Mouse (Mus musculus): Measurements from ENCODE around the gene Zfp839.
"Not testable (repeated sequence)": the region's sequence is repeated elsewhere in the genome, so short reads cannot be mapped to it uniquely, and the experiment has no call there.

Zfp839 gene

DNA sequence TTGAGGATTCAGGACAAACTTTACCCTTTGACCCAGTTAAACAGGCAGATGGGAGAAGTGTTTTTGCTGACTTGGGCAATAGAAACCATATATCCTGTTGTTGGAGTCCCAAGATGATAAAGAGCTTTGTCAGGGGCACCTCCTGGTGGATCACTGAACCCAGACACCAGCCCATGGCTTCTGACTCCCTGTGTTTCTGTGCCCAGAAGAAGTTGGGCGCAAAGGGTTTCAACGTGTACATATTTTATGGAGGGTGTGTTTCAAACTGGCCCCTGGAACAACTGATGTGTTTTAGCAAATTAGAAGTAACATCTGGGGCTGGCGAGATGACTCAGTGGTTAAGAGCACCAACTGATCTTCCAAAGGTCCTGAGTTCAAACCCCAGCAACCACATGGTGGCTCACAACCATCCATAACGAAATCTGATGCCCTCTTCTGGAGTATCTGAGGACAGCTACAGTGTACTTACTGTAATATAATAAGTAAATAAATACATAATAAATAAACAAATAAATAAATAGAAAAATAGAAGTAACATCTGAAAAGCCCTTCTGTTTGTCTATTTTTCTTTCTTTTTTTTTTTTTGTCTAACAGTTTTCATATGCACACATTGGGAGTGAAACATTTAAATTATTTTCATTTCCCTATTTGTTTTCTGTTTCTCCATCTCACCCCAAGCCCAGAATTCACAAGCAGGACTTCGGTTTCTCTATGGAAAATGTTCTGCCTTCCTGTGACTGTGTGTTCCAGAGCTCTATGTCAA lies 8.1 kb upstream of the Zfp839 start:
- DNase-seq: no peak

DNA sequence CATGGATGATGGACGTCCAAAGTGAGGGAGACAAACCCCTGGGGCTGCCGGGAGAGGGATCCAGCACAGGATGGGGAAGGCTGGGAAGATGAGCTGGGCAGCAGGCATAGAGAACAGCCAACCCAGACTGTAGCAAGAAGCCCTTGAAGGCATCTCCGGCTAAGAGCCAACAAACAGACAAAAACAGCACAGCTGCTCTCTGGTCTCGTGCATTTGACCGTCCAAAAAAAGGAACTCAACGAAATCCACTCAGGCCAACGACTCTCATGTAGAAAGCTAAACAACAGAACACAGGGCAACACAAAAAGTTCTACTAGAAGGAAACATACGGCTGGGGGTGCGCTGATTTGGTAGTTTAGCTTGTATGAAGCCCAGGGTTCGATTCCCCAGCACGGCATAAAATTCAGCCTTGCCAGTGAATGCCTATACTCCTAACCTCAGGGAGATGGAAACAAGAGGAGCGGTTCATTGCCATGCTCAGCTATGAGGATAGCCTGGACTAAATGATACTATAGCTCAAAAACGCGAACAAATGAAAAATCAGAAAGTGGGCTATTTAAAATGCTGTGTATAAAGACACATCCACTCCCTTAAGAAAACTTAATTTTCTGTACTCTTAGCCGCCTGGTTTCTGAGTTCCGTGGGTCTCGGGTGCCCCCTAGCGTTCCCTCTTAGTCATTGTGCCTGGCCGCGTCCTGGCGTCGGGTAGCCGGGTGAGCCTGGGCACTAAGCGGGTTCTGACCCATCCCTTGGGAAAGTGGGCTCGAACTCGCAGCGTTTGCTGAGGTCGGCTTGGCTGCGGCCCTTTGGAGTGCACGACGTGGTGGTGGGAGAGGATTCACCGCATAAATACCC lies 6.6 kb upstream of the Zfp839 start:
- DNase-seq: peak; percentile 73 to 82

DNA sequence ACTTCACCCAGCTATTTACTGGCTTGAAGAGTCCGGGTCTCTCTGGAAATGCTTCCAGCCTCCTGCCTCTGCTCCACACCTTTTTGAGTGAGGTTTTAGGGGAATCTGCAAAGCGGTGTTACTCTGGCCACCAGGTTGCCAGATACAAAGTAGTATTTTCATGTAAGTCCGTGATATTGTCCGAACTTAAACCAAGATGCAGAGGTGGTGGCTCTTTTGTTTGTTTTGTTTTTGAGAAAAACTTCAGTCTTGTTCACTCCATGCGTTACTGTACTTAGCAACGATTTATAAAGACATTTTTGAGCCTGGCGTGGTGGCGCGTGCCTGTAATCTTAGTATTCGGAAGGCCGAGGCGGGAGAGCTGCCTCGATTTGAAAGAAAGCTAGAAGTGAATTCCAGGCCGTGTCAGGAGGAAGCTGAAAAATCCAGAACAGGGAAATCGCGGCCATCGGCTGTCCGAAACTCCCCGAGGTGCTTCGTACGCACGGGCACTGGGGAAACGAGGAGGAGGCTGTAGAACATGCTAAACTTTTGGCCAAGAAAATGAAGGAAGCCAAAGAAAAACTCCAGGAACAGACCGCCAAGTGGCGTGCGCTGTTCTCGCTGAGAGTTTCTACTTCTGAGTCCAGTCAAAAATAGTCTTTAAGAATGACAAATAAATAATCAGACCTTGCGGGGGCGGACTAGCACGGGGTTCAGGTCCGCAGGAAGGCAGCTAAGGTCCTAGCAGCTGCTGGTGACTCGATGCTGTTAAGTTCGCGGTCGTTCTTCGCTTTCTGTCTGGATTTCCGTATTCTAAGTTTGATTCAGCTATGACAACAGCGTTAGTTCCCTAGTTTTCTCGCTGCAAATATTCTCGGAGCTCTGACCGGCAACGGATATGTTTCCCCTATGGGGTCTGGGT lies 5.6 kb upstream of the Zfp839 start:
- DNase-seq: no peak

DNA sequence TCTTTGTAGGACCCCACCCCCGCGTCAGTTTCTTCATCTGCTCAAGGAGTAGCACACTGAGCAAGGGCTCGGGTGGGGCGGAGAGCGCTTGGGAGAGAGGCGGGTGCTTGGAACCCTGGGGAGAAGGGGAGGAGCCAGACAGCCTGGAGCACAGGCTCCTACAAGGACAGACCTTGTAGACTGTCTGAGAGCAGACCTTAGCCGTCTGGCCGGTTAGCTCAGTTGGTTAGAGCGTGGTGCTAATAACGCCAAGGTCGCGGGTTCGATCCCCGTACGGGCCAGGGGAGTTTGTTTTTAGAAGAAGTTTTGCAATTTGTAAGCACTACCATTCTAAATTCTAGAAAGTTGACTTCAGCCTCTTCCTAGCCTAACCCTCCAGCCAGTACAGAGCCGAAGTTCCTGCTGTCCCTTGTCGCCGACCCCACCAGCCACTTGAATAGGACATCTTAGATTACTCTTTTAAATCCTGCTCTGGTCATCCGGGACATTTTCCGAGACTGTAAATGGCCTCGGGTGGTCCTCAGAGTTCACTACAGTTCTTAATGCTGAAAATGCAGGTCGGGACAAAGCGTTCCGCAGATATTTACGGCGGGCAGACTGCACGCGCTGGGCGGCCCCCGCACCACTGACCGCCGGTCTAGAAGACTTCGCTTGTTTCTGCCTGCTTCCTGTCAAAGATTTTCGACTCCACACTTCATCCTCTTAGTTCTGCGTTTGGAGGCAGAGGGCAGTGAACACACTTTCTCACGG lies 4.7 kb upstream of the Zfp839 start:
- peak; percentile 54 to 65 for DNase-seq

DNA sequence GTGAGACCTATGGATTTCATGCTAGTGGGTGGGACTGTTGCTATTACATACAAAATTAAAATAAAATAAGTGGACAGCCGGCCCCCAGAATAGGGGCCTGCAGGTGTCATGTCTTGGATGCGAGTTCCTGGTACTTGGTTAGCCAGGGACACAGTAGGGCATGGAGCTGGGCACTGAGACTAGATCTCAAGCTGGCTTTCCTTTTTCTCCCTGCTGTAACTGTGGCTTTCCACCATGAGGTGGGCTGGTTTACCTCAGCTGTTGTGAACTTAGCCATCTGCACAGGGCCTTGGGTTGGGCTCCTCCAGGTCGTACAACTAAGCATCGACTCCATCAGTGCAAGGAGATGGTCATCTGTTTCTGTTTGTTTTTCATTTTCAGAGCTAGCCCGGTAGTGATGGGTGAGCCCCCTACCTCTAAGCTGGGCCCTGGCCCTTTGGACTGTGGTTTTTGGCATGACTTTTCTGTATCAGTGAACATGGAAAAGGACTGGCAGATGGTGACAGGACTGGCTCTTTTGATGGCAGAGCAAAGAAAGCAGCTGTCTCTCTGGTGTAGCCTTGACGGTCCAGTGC lies 3.8 kb upstream of the Zfp839 start:
- DNase-seq: no peak

DNA sequence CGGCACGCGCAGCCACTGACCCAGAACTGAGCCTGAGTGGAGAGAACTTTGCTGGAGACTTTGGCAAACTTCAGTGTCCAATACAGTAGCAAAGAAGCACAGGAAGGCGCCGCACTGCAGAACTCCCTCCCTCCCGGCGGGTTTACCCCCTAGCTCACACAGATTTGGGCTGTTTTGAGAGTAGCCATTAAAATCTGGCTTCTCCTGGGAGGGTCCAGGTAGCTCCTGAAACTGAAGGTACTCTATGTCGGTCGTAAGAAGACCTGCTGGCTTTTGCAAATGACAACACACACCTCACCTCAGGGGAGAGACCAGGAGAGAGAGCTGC lies 840 bp downstream of the Zfp839 start:
- DNase-seq: no peak

DNA sequence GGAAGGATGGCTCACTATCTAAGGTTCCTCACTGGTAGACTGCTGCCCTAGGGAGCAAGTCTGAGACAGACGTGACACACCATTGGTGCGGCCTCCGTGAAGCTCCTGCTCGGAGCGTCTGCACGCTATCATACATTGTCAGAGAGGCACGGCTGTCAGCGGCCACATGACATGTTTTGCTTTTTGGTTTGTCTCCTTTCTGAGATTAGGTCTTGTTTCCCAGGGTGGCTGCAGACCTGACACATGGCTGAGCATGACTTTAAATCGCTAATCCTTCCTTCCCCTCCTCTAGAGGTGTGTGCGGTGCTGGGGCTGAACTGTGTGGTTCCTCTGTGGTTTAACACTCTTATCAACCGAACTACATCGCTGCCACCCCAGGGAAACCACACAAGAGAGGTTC lies 1.4 kb downstream of the Zfp839 start:
- DNase-seq: no peak

DNA sequence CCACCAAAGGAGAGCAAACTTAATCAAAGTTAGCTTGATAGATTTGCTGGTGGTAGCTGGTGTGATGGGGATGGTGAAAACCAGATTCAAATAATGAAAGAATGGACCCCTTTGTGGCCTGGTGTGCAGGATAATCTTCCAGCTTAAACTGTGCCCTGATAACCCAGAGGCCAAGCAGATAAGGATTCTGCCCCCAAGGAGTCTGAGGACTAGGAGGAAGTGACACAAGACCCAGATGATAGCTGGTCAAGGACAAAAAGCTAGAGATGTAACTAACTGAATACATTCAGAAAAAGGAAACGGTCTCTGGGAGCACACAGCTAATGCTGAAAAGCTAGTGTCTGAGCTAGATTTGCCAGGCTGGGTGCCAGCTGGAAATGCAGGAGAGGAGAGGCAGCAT lies 1.9 kb downstream of the Zfp839 start:
- no peak for DNase-seq

DNA sequence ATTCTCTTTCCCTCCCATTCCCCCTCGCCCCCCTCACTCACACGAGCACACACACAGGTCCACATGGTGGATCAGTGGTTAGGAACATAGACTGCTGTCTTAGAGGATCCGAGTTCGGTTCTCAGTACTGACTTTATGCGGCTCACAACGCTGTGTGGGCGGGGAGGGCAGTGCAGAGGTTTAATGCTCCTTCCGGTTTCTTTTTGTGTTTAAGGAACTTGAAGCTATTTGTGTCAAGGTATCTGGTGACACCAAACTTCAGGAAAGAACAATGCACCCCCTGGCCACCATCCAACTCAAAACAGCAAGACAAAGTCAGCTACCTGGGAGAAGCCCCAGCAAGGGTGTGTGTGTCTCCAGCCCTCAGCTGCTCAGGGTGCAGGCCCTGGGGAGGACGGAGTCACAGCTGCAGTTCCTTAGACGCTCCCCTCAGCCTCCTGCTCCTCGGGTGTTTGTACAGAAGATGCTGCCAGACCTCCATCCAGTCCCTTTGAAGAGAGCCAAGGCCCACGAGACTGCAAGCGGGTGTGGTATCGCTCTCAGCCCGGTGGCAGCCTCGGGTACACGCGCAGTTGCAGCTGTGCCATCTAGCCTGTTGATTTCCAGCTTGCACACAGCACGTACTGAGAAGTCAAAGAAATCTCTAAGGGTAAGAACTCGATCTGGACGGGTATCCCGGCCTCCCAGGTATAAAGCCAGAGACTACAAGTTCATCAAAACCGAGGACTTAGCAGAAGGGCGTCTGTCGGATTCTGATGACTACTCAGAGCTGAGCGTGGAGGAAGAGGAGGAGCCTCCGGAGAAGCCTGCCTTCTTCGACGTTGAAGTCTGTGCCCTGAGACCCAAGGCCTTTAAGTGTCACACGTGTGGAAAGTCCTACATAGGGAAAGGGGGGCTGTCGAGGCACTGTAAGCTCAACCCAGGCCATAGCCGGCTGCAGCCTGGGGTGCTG lies 5.0 kb downstream of the Zfp839 start:
- DNase-seq: no peak

DNA sequence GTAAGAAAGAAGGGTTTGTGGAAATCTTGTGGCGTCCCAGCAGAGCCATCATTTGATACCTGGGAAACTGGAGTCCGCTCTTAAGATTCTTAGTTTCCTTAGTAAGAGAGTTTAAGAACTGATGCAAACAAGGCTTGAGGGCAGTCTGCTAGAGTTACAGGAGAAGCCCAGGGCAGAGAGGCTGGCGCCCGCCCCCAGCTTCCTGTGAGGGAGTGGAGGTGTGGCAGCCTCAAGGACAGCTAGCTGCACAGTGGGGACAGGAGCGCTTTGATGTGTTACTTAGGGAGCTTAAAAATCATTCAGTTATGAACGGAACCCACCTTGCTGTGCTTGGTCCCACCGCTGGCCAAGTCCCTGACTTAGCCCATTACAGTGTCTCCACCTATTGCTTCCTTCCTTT lies 7.1 kb downstream of the Zfp839 start:
- DNase-seq: peak; percentile 42 to 43

DNA sequence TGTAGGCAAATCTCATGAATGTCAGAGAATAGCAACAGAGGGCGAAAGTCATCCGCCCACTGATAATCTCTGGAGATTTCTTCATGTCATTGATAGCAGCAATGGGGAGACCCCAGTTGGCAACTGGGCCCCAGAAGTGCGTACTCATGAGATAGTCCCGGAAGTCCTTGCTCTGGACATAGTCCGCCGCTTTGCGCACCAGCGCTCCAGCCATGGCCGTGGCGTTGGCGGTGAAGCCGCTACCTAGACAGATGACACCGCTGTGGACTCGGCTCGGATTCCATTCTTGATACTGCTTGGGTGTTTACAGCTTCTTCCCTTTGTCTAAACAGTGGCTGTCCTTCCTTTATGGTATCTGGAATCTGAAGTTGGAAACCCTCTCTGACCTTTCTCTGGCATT lies 8.6 kb downstream of the Zfp839 start:
- not testable (repeated sequence) for DNase-seq

DNA sequence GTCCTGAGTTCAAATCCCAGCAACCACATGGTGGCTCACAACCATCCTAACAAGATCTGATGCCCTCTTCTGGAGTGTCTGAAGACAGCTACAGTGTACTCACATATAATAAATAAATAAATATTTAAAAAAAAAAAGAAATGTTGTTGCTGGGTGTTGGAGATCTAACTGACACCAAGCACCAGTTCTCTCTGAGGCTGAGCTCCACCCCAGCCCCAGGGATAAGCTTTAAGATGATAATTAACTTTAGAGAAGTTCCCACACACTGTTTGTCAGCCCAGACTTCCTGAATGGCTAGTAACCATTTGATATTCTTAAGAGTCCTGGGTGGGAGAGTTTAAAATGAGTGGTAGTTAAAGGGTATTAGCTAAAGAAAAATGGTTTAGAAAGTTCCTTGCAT lies 10.2 kb downstream of the Zfp839 start:
- DNase-seq: no peak

DNA sequence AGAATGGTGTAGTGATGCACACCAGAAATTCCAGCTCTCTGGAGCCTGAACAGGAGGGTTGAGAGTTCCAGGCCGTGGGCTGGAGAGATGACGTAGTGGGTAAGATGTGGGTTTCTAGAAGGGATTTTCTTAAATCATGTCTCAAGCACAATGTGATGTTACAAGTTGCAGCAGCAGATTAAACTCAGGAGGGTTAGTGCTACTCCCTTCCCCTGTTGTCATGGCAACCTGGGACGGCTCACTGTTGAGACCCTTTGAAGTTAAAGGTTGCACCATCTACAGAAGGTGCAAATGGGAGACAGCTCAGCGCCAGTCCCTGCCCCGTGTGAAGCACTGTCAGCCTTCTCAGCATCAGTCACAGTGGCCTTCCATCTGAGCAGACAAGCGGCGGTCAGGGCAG lies 11.2 kb downstream of the Zfp839 start:
- peak; percentile 38 to 56 for DNase-seq

DNA sequence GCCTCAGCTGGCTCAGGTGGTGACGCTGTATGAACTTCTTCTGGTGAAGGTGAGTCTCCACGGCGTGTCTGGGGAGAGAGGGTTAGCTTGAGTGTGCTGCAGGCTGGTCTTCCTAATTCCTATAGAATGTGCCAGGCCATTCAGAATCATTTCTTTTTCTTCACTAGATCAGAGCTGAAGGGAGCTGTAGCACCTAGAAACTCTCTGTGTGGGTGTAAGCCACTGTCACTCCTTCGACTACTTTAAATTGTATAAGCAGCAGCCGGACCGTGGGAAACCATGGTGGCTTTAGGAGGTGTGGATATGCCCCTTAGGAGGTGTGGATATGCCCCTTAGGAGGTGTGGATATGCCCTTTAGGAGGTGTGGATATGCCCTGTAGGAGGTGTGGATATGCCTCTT lies 14.0 kb downstream of the Zfp839 start:
- DNase-seq: no peak

DNA sequence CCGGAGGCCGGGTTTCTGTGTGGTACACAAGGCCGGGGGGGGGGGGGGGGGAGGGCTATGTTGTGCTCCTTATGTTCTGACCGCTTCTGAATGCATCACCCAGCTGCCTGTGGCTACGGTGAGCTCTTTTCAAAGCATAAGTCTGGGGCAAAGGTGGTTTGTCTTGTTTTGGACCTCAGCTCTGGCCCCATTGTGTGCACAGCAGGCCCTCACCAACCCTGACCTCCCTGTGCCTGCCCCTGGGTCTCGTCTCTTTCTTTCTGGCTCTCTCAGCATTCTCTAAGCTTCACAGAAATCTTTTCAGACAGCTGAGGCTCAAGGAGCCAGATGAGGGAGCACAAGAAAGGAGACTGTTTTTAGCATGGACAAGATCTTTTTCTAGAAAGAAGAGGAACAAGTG lies 15.5 kb downstream of the Zfp839 start:
- no peak for DNase-seq

DNA sequence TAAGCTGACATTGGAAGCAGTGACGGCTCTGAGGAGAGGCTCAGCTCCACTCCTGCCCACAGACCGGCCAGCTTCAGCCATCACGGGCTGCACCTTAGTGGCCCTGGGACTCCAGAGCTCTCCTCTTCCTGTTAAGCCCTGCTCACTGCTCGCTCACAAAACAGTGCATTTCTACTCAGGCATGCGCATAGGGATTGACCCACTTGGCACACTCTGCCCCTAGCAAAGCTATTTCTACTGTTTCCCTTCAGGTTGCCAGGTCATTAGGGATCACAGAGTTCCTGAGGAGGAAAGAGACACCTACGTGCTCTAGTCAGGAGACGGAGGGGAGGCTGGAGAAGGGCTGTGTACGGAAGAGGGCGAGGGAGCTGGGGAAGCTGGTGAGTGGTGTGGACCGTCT lies 15.9 kb downstream of the Zfp839 start:
- no peak for DNase-seq

DNA sequence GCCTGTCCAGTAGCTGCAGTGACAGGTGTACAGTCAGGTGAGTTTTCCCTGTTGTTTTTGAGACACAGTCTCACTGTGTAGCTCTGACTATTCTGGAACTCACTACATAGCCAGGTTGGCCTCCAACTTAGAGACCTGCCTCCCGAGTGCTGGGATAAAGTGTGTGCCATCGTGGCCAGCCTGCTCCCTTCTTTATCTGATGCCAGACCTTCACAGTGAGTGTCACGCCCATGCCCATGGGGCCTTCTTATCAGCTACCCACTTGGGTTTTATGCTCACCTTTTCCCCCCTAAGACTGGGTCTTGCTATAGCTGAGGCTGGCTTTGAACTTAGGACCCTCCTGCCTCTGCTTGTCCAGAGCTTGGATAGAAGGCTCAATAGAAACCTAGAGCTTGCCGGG lies 20.1 kb downstream of the Zfp839 start:
- DNase-seq: no peak

DNA sequence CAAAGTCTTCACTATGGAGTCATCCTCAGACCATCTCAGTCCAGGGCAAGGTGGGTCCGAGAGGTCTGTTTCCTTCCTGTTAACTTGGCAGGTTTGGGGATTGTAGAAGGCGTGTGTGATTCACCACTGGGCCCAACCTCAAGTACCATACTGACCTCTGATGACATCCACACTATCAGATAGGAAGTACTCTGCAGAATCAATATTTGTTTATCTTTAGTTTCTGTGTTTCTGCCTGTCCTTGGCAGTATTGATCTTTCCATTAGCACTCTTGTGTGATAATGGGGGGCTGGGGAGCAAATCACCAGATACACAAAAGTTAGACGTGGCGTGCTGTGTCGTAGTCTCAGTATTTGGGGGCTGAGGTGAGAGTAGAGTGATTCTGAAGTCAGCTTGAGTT lies 21.2 kb downstream of the Zfp839 start:
- DNase-seq: no peak

DNA sequence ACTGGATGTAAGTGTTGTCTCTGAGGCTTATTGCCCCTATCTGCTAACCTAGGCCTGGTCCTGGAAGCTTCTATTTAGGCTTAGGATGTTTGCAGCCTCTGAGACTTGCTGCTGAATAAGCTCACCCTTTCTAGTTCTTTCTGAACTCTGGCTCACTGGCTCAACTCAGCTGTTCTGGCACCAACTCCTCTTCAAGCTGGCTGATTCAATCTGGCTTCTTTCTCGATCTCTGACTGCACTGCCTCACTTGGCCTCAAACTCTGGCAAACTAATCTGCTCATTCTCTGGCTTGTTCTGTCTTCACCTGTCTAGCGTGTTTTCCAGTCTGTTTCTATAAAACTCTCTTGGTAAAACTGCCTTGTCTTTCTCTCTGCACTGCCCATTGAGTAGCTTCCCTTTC lies 25.3 kb downstream of the Zfp839 start:
- no peak for DNase-seq

DNA sequence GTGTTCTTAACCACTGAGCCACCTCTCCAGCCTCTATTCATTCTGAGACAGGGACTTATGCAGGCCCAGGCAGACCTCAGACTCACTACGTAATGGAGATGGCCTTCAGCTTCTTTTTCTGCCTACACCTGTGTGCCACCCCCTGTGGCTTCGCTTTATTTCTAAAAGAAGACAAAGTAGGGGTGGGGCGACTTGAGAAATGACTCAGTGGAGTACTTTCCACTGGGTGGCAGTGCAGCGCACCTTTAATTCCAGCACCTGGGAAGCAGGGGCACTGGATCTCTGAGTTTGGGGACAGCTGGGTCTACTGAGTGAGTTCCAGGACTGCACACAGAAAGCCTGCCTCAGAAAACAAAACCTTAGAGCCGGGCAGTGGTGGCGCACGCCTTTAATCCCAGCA lies 32.2 kb downstream of the Zfp839 start:
- peak in 1 of 2 experiments; percentile 7 for DNase-seq

DNA sequence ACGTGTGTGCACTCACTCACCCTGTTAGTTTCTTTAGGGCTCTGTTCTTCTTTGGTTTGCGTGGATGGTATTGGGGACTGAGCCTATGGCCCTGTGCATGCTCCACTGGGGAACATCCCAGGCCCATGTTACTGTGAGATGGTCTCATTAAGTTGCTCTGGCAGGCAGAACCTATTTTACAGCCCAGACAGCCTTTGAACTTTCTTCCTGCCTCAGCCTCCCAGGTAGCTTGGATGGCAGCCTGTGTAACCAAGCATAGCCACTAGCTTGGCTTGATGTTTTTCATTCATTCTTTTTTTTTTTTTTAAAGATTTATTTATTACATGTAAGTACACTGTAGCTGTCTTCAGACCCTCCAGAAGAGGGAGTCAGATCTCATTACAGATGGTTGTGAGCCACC lies 35.2 kb downstream of the Zfp839 start:
- no peak for DNase-seq

Data from thymus, postnatal 36 days (tissue).